Mouse (Mus musculus) c-Kit-positive CD71-negative TER-119-negative erythroid progenitor cells, embryonic 14.5 days (primary cell): Measurements from ENCODE around the gene Fes.

Experiments
- DNase-seq: peaks from one replicate; pipeline ENCODE4 v3.0.0-alpha.2; 2013; ENCODE audit warnings: low read depth

Gene Fes

DNA sequence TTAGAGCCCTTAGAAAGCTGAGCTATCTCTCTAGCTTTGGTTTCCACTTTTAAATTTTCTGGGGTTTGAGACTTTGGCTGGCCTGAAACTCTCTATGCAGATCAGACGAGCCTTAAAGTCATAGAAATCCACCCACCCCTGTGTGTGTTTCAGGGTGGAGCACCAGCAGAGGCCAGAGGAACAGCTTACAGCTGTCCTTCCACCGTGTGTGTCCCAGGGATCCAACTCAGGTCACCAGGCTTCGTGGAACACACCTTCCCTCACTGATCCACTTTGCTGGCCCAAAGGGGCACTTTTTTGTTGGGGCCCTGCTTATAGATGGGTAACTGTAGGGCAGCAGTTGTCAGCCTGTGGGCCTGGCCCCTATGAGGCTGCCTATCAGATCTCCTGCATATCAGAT, 13.5 kb downstream of the Fes start:
- no peak for DNase-seq

DNA sequence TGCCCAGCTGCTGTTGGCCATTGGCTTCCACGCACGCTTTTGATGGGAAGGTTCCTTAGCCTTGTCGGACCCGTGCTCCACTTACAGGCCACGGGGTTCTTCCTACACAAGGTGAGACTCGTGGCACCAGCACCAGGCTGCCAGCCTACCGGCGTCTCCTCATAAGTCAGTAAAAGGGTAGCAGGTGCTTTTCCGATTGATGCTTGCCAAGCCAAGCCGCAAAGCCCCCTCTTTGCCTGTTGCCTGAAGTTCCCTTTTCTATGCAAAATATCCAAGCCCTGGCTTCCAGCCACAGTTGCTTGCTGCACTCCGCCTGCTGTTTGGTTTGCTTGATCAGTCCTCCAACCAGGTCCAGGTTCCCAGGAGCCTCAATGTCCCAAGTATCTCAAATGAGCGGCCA, 13.9 kb downstream of the Fes start:
- DNase-seq: no peak

DNA sequence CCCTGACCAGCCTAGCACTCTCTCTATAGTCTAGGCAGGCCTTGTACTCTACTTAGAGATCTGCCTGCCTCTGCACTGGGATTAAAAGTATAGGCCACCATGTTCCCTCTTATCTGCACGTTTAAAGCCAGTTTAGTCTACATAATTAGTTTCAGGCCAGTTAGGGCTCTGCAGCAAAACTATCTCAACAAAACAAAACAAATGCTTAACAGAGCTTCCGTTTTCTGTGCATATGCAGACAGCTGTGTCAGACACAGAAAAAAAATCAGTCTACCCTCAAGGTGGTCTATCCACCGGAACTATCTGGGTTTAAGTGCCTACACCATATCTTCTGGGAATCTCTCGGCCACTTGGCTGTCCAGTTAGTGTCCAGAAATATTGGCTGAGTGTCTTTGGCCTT, 14.4 kb downstream of the Fes start:
- DNase-seq: no peak

DNA sequence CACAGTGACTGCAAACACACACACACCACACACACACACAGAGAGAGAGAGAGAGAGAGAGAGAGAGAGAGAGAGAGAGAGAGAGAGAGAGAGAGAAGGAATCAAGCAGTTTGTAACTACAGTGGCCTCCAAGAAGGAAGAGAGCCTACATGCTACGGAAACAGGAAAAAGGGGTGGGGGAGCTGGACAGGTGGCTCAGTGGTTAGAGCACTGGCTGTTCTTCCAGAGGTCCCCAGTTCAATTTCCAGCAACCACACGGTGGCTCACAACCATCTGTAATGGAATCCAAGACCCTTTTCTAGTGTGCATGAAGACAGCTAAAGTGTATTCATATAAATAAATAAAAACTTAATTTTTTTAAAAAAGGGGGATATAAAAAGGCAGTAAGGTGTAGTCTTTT, 15.1 kb downstream of the Fes start:
- no peak for DNase-seq

DNA sequence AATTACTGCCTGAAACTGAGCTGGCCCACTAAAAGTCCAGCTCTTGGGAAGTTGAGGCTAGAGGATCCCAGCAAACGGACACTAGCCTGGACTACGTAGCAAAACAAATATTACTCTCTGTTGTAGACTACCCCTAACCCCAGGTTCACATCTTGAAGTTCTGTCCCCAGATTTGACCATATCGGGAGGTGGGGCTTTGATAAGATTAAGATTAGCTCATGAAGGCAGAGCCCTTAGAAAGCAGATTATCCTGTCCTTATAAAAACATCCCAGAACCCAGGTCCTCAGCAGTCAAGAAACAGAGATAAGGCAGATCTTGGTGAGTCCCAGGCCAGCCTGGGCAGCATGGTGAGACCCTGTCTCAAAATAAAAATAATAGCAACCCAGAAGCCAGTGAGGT, 15.6 kb downstream of the Fes start:
- no peak for DNase-seq

DNA sequence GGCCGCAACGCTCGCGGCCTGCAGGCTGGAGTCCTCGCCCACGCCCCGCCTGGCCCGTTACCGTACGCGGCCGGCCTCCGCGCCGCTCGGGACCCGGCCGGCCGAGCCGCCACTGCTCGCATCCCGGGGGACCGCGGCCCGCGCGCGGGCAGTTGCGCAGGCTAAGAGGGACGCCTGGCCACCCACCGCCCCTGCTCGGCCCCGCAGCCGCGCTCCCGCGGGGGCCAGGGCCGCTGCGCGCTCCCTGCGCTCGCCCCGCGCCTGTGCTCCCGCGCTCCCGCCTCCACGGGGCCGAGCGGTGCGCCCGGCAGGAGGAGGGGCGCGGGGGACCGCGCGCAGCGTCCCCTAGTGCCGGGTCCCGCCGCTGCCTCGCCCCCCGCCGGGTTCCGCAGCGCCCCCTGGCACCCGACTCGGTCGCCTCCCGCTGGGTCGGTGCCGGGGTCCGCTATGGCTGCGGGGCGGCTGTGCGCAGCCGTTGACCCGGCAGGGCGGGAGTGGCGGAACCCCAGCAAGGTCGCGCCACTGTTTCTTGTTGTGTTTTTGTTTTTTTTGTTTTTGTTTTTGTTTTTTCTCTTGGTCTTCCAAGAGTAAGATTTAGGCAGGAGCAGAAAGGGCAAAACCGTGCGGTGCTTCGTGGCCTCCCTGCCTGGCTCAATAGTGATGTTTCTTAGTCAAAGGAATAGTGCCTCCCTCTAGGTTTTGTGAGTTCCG, 16.6 kb downstream of the Fes start, which contains the start of gene Man2a2:
TSS of gene Man2a2 (minus strand) at position 335 of the 711 bp plus-strand sequence.
- DNase-seq: no peak

DNA sequence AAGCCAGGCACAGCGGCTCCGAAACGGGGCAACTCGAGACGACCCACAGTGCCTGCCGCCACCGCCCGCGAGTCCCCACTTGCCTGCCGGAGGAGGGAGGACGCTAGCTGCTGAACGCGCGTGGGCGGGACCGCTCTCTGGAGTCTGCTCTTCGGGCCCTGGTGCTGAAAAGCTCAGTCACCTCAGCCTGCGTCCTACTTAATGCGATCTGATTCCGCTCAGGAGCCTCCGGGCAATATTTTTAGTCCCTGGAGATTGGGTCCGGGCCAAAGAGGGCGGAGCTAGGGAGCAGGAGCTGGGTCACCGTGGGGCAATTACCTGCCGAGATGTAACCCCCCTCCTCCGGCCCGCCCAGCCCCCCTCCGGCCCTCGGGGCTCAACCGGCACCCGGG, 17.1 kb downstream of the Fes start:
- no peak for DNase-seq

DNA sequence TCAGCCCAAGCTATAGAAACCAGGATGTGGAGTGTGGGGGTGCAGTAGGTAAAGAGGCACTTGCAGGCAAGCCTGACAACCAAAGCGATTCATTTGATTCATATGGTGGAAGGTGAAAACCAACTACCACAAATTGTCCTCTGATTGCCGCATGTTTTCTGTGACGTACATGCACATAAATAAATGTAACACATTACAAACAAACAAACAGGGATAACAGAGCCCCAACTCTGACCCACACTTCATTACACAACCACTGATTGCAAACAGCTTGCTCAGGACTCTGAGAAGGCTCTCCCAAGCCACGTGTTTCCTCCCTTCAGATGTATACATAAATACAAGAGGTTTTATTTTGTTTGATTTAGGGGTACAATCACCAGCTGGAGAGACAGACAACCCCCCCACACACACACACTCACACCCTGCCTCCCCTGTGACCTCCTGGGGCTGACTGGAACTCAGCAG, 17.7 kb downstream of the Fes start:
- DNase-seq: no peak

DNA sequence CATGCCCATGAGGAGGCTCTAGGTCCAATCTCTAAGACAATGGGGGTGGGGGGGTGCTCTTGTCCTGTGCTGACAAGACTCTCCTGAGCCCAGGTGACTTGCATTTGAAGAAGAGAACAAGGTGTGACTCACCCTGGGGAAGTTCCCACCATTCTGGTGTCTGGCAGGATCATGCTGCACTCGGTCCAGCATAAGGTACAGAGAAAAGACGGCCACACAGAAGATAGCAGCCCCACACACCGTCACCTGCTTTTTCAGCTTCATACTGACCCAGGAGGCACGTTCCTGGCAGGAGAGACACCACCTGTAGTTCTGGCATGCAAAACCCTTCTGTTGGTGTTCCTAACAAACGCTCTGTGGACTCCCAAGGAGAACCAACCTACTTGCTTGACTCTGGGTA, 18.3 kb downstream of the Fes start:
- no peak for DNase-seq

DNA sequence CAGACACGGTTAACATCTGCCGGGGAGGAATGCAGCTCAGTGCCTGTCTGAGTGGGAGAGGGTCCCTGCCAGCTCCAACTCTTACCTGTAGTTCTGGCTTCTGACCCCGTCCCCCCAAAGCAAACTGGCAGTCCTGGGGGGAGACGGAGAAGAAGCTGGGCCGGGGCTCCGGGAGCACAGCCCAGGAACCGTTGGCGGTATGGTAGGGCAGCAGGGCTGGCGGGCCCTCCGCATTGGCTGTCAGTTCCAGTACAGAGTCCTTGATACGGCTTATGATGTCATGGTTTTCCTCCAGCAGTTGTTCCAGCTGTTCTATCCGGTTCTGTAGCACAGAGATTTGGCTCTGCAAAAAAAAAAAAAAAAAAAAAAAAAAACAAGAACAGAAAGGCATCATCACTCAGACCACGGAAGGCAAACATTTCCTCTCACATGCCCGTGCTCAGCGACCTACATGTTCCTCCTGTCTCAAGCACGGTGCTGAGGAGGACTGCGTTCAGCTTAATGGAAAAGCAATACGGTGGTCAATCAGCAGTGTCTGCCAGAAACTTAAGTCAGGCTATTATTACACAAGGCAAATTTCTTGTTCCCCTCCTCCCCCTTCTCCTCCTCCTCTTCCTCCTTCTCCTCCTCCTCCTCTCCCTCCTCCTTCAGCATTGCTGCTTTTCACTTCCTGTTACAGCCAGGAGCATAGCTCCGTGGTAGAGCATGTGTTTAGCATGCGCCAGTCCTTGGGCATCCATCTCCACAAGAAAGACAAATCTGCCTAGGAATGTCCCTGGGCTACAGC, 18.9 kb downstream of the Fes start:
- no peak for DNase-seq

DNA sequence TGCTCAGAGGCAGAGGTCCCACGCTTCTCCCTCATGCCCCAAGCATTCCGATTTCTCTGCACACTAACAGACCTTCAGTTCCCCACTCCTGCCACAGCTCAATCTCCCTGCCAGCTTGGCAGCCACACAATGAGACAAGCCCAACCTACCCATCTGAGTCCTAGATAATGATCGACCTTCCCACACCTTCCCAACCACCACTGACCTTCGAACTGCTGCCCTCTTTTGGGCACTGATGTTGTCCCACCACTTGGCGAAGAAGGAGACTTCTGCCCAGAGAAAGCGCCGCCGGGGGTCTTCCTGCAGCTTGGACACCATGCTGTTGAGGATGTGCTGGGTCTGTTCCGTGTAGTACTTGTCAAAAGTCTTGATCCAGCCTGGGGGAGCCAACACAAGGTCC, 19.7 kb downstream of the Fes start:
- DNase-seq: no peak

DNA sequence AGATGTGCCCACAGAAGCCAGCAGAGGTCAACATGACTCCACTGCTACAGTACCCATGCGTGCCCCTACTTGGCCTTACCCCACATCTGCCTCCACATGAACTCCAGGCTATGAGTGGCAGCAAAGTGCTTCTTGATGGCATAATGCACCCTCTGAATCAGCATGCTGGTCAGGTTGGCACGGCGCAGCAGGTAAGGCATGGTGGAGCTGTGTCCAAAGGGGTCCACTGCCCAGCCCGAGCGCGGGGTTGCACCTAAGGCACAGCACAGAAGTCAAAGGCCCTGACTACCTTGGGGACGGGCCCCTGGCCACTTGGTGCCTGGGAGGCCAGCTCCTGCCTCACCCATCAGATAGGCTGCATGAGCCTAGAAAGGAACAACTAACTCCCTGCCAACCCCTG, 20.5 kb downstream of the Fes start:
- DNase-seq: no peak

DNA sequence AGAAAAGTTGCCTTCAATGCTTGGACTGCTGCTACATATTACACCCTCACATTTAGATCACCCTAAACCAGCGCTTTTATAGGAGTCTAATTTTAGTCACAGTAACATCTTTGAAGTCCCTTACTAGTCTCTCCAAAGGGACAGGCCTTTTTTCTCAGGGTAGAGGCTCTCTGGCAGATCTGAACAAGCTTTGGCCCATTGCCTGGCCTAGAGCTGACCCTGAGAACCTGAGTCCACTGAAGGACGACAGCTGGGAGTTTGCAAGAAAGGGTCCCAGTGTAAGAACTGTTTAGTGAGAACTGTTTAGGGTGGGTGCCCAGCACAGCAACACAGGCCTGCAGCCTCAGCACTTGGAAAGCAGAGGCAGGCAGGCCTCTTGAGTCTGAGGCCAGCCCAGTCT, 22.0 kb downstream of the Fes start:
- DNase-seq: no peak

DNA sequence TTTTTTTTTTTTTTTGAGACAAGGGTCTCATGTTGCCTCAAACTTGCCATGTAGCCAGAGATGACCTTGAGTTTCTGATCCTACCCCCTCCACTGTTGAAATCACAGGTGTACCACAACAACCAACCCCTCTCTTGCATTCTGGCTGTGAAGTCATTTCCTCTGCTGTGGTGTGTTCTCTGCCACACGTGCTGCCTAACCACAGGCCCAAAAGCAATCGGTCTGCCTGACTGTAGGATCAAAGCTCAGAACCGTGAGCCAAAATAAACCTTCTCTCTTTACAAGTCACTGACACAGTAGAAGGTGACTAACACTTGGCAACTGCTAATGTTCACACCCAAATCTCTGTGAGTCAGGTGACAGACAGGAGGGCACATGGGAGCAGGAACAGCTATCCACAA, 27.3 kb downstream of the Fes start:
- DNase-seq: no peak

DNA sequence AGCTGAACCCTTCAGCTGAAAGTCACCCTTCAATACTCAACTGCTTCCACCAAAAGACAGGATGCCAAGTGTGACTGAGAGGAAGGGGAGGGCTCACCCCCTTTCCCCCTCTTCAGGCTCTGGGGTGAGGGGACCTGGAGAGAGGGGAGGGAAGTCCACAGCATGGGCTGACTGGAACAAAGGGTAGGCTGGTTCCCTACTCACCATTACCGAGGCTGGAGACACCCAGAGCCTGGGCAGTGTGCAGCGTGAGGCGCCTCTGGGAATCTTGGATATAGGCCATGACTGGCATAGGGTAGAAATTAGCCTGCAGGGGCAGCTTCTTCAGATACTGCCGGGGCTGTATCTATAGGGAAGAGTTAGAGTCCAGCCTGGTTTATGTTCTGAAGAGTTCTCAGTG, 29.7 kb downstream of the Fes start:
- no peak for DNase-seq

DNA sequence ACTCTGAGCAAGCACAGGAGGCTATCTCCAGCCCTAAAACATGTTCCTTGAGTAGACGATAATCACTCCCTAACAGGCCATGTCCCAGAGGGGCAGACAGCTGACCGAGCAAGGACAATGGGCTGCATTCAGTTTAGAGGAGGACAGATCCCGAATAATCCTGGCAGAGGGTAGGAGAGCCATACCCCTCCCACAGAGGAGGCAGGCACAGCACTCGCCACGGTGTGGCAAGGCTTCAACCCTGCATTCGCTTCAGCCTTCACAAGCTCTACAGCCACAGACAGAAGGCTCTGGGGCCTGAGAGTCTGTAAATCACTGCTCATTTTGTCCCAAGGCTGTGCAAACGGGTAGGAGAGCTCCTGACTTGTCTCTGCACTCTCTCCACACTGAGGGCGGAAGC, 30.6 kb downstream of the Fes start:
- no peak for DNase-seq

DNA sequence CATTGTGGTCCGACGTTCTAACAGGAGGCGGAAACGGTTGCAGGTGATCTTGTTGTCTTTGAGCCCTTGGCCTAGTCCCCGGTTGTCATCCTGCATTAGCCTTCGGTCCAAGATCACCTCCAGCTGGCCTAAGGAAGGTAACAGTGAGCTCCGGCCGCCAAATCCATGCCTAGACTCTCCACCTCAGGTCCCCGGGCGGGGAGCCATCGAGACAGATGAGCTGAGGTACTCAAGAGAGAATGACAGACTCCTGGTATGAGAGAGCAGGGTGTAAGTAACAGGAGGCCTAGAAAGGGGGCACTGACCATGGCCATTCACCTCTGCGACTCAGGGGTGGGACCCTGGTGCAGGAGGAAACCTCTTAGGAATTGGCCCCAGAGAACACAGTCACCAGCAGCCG, 31.4 kb downstream of the Fes start:
- DNase-seq: no peak

DNA sequence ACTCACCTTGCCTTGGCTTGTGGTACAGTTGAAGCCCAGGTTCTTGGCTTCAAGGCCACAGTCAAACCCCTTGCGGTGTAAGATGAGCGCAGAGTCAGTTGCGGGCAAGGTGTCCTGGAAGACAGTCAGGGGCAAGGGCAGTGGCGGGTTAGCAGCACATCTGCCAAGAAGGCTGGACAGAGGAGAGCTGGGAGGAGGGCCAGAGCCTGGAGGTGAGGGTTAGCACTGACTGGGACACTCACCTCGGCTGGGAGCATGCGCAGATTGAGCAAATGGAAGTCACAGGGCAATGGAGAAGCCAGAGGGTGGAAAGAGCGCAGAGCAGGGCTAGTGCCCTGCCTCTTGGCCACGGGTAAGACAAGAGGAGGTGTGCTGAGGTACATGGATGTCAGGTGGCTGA, 34.8 kb downstream of the Fes start:
- DNase-seq: no peak

DNA sequence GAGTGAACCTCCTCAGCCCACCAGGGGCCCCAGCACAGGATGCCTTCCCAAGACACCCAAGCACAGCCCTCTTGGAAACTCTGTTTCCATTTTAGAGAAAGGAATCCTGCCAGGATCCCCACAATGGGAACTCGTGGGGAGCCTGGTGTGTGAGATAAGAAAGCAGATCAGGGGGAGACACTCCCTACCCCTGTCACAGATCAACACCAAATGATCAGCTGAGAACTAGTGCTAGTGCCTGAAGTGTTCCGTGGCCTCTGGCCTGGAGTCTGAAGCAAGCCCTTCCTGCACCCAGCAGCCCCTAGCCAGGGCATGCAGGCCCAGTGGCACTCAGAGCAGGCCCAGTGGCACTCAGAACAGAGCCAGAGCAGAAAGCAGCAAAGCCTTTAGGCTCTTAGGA, 36.9 kb downstream of the Fes start:
- no peak for DNase-seq

DNA sequence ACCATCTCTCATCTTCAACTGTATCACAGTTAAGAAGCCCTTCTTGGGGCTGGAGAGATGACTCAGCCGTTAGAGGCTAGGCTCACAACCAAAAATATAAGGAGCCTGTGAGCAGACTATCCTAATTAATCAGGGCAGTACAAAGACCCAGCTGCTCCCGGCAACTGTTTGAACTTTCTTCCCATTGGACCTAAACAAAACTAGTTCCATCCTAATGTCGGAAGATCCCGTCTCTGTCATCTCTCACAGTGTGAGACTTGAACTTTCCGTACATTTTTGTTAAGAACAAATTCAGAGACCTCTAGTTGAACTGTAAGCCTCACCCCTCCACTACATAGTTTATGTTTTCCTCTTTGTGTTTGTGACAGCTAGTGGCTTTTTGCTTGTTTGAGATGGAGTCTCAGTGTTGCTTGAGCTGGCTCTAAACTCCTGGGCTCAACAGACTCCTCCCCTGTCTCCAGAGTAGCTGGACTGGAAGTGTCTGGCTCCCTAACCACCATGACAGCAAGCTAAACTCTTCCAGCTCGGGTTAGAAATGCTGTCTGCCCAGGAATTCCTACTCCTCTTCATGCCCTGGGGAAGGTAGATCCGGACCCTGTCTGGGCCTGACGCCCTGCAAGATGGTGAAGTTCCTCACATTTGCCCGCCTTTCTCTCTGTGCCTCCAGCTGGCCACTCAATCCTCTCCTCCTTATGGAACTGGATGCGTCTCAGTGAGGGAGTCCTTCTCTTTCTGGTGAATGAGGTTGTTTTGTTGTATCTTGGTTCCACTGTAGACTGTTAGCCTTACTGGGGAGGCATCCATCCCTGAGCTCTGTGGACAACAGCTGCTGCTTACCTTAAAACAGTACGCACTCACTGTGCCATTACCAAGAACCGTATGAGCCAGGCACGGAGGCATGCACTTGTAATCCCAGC, 39.8 kb downstream of the Fes start:
- no peak for DNase-seq

DNA sequence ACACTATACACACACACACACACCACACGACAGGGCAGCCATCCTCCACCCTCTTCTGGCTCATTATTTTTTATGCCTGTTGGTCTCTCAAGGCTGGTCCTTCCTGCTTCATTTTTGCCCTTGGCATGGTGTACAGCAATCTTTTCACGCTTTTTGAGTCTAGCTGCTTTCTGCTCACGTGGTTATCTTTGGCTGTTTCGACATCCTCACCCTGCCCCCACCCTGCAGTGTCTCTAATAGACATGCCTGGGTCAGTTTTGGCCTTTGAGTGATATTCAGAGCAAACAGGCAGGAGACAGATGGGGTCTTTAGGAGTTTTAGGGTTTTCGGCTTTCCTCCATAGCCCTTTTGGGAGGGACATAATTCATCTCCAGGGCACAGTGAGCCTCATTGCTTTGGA, 40.9 kb downstream of the Fes start:
- DNase-seq: no peak

DNA sequence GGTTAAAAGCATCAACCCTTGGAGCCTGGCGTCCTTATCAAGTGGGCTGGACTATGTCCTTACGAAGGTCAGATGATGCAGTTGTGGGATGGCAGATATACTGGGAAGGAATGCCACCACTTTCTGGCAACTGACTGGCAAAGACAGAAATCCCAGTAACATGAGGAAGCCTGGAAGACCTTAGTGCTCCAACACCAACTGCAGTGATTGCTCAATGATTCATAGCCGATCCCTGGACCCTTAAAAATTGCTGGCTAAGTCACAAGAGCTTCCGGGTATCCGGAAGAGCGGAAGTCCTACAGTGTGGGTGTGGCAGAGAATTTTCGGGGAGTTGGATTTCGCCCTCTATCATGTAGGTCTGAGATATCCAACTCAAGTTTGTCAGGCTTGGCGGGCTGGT, 41.6 kb downstream of the Fes start:
- no peak for DNase-seq
